Mouse (Mus musculus) liver (tissue): ENCODE results near the gene Slit3.
A peak's percentile ranks its signal among the peaks of the same experiment; 100 is the strongest.

Experiments used
- DNase-seq: peaks from one replicate; pipeline ENCODE4 v3.0.0-alpha.2; 2020; ENCODE audit warnings: mixed read lengths

Slit3 gene

DNA sequence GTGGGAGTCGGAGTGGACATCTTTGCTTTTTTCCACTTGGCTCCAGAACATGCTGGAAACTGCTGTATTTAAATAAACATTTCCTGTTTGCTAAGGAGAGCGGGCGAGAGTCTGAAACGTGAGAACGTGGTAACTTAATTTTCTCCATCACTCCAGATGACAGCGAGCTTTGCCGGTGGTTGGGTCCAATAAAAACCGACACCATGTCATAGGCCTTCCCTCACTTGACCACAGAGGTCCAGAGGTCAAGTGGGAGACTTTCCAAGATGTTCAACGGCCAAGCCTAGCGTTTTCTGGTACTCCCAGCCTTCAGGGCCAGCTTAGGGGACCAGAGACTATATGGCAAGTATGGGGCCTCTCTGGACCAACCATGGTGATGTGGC is 4.1 kb downstream of the Slit3 start:
- no peak for DNase-seq

DNA sequence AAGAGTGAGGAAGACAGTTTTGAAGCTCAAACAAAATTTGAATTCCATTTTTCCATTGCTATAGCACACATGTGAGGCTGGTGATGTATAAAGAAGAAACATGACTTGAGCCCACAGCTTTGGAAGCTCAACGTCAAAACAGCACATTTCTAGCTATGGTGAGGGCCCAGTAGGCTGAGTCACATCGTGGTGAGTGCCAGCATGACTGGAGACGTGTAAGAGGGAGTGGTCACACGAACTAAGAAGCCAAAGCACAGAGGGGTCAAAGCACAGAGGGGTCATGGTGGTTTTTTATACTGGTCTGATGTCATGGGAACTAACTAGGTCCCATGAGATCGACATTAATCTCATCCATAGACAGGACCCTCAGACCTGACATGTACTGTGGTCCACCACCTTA is 10.7 kb downstream of the Slit3 start:
- no peak for DNase-seq

- DNase-seq: no peak
These were observed 15.6 kb downstream of the Slit3 start for GRCm38 (mm10) chr11:35136625-35137024.

DNA sequence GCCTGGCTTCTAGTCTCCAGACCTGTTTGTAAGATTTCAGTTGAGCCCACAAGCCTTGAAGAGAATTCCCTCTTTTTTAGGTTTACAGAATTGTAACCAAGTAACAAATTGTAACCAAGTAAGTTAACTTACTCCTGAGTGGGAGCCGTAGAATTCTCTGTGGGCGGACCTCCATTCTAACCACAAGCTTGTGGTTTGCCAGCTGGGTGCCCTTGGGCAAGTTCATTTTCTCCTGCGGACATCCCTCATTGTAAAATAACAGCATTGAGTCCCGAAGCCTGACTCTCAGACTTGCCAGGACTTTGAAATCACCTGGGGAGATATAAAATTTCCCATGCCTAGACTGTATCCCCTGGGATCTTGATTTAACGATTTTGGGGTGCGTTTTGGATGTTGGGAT is 19.1 kb downstream of the Slit3 start:
- DNase-seq: no peak

GRCm38 (mm10) chr11:35142202-35142601 is 21.2 kb downstream of the Slit3 start:
- no peak for DNase-seq

- DNase-seq: peak; percentile 10
These were observed 21.8 kb downstream of the Slit3 start for GRCm38 (mm10) chr11:35142698-35143360.

DNA sequence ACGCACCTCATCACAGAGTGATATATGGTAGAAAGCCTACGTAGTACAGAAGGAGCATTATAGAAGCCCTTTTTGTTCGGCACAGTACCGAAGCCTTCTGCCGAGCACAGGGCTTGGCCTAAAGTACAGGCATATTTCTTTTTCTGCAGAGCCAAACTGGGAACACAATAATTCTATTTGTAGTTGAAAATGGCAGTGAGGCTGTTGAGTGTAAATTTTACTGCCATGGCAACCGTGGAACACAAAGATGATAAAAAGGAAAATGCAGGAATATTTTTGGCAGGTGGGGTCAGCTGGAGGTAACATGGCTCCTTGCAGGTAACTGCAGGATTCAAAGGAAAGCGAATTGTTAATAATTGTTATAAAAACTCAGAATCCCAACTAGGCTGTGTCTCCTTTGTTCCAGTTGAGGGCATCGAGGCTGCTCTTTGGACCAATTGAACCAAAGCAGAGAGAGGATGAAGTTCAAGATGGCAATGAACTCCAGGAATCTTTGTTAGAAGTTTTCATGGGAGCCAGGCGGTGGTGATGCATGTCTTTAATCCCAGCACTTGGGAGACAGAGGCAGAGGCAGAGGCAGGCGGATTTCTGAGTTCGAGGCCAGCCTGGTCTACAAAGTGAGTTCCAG is 26.9 kb downstream of the Slit3 start:
- DNase-seq: no peak

- no peak for DNase-seq
These were observed 30.5 kb downstream of the Slit3 start for GRCm38 (mm10) chr11:35151539-35151951.

- no peak for DNase-seq
These were observed 31.9 kb downstream of the Slit3 start for GRCm38 (mm10) chr11:35152875-35153274.

GRCm38 (mm10) chr11:35154449-35154848 is 33.4 kb downstream of the Slit3 start:
- no peak for DNase-seq

- no peak for DNase-seq
These were observed 34.3 kb downstream of the Slit3 start for GRCm38 (mm10) chr11:35155281-35155680.

DNA sequence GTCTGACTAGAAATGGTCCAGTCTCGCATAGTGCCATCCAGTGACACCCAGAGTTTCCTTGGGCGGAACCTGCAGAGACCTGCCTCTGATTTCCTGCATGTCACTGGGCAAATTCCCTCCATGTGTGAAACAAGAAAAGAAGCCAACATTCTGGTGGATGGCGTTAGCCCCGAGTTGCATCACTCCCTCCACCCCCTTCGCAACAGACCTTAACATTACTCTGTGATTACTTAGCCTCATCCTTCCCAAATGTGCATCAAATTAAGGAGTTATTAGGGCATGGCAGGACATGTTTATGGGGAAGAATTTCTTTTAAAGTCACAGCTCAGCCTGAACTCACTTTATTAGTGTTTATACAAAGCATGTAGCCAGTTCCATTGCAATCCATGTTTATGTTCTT is 35.7 kb downstream of the Slit3 start:
- DNase-seq: no peak

DNA sequence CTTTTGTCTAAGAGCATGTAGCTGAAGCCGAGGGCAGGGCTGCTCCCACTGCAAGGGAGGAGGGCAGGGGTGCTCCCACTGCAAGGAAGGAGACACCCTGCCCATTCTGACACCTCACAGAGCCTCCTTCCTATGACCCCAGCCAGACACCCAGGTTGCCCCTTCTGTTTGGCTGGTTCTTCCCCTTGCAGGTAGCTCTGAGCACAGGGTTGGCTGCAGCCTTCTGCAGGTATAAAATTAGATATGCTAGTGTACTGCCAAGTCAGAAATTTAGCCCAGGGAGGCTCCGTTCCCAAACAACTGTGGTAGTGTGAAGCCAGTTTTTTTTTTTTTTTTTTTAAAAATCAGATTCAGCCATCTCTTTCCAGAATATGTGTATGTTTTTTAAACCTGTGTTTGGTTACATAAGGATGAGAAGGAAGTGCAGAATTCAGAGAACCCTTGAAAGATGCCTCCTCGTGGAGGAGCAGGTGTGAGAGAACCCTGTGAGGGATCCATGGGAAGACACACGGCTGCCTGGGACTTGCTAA is 39.7 kb downstream of the Slit3 start:
- no peak for DNase-seq

DNA sequence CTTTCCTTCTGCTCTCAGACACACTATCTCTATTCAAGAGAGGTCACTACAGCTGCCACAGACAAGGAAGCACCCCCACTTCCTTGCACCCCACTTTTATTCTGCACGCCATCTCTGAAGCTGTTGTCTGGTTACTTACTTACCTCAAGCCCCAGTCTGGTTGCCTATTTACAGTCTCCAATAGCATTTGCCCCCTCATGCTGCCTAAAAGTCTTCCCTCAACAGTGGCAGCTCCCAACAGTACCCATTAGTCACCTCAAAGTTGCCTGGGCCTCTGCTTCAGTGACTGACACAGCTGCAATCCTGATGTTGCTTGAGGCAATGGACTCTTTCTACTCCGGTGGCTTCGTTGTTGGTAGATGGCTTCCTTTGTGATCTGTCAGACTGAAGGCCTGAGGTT is 42.4 kb downstream of the Slit3 start:
- DNase-seq: no peak

- no peak for DNase-seq
These were observed 46.2 kb downstream of the Slit3 start for GRCm38 (mm10) chr11:35167176-35167575.

DNA sequence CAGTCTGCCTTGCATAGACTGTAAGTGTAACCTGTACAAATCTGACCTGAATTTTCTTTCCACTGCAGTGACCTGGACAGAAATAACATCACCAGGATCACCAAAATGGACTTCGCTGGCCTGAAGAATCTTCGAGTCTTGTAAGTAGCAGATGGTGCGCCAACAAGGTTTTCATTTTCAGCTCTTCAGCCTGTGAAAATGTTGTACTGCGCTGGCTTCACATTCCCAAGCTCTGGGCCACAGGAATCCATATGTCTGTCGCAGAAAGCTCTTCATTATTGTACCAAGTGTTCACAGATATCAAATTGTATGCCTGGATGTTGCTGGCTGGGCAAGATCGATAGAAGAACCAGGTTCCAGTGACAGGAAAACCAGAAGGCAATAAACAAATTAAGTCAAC is 50.5 kb downstream of the Slit3 start:
- no peak for DNase-seq

- no peak for DNase-seq
These were observed 56.5 kb downstream of the Slit3 start for GRCm38 (mm10) chr11:35177564-35177963.

DNA sequence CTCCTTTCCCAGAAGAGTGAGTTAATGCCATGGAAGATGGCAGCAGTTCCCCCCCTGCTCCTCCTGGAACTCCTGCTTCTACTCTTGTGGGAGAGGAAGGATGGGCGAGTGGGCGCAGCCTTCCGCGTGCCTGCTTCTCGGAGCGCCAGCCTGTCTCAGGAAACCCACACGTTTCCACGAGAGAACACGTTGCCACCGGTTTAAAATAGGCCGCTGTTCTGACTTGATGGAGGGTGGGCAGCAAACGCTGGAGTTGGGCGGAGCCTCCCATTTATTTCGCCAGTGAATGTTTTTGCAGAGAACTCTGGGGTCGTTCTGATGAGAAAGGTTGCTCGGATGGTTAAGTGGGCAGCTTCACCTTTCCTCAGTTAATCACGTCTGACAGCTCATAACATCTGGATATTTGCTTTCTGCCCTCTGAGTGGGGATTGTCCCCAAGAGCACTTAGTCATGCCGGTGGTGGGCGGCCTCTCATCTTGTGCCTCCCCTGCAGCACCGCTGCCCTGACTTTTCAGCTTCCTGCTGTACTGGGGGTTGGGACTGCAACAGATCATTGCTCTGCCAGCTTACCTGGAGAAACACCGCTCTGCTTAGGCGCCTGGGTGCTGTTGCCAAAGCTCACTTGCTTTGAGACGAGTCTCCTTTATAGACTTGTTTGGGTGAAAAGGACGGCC is 57.3 kb downstream of the Slit3 start:
- DNase-seq: no peak

DNA sequence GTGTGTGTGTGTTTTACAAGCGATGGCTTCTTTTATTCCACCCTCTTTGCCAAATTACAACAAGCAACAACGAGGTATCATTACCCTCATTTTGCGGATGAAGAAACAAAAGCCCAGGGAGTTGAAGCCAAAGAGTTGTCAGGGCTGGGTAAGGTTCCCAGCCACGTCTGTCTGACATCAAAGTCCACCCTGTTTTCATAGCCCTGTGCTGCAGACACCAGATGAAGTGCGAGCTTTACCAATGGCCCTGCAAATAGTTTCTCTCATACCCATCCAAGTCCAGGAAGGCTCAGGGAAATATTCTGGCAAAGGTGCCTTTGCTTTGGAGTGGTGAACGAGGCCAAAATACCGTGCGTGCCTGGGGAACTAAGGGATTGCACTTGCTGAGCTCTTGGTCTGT is 58.3 kb downstream of the Slit3 start:
- no peak for DNase-seq

DNA sequence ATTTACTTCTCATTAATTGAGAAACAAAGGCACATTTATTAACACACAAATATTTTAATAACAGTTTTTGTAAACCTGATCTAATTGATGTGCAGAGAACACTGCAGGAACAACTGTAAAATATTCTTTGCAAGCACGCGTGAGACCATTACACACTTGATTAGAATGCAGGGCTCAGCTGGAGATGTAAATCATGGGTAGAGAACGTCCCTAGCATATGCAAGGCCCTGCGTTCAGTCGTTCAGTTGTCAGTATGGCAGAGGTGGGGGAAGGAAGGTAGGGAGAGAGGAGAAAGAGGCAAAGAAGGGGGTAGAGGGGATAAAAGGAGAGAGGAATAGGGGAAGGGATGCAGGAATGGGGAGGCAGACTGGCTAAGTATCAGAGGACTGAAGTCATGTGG is 61.9 kb downstream of the Slit3 start:
- no peak for DNase-seq

GRCm38 (mm10) chr11:35194826-35195225 is 73.8 kb downstream of the Slit3 start:
- DNase-seq: no peak

DNA sequence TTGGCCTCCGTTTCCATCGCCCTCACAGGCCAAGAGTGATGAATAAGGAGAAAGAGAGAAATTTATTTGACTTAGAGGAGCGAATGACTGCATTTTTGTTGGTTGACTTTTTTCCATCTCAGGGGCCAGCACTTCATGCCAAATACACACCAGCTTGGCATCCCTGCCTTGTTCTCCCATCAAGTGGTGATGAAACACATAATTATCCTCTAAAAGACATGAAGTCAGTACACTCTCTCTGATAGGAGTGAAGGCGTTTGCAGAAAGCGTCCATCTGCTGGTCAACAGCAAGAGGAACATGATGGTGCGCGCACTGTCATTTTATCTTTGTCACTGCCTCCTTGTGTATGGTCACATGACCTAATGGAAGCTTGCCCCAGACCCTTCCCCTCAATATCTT is 75.8 kb downstream of the Slit3 start:
- no peak for DNase-seq

GRCm38 (mm10) chr11:35198537-35199088 is 77.6 kb downstream of the Slit3 start:
- DNase-seq: no peak

GRCm38 (mm10) chr11:35202332-35202731 is 81.3 kb downstream of the Slit3 start:
- DNase-seq: no peak
